ENCODE assay signal across 35 mouse cellular contexts in genomic region chr10:73953362-73953761, GRCm38 (mm10).
"Had no signal": no experiment of that assay in that cellular context is flagged by ENCODE, and none has a peak within 500 bp of the region (broad histone marks: within the 10 kb centered on the region; RNA-seq: fewer than 3 reads in every experiment).

No protein-coding gene starts in this region.

- H3K4me2 ChIP-seq: heart, embryonic 11.5 days; heart, embryonic 12.5 days; heart, embryonic 13.5 days; heart, embryonic 15.5 days; hindbrain, embryonic 12.5 days; hindbrain, embryonic 13.5 days; hindbrain, embryonic 14.5 days; hindbrain, embryonic 15.5 days; intestine, embryonic 15.5 days; kidney, embryonic 15.5 days had no signal

- H3K4me1 ChIP-seq: heart, embryonic 10.5 days; heart, embryonic 12.5 days; heart, embryonic 13.5 days; heart, embryonic 15.5 days; hindbrain, embryonic 10.5 days; hindbrain, embryonic 12.5 days; hindbrain, embryonic 13.5 days; hindbrain, embryonic 15.5 days; intestine, embryonic 15.5 days; kidney, embryonic 15.5 days had no signal

- H3K36me3 ChIP-seq: heart, embryonic 10.5 days; heart, embryonic 12.5 days; heart, embryonic 13.5 days; heart, embryonic 15.5 days; hindbrain, embryonic 10.5 days; hindbrain, embryonic 12.5 days; hindbrain, embryonic 13.5 days; hindbrain, embryonic 15.5 days; intestine, embryonic 15.5 days; kidney, embryonic 15.5 days had no signal

- ATAC-seq: hindbrain, embryonic 16.5 days; hindbrain, postnatal 0 days; inflammation-experienced regulatory T-cells, adult 6 months; intestine, embryonic 15.5 days; intestine, embryonic 16.5 days; intestine, postnatal 0 days had no signal

- H3K9me3 ChIP-seq: heart, embryonic 10.5 days; heart, embryonic 12.5 days; heart, embryonic 13.5 days; heart, embryonic 15.5 days; hindbrain, embryonic 10.5 days; hindbrain, embryonic 12.5 days; hindbrain, embryonic 13.5 days; hindbrain, embryonic 15.5 days; intestine, embryonic 15.5 days; kidney, embryonic 15.5 days had no signal

- DNase-seq: heart, postnatal 10 days; heart, postnatal 14 days; heart, postnatal 36 days; heart, postnatal 4 days; kidney, adult 11 months; kidney, adult 18-20 months; kidney, adult 2 months; kidney, adult 8-10 months; kidney, adult 9 months; kidney, postnatal 10 days; kidney, postnatal 14 days; kidney, postnatal 25 days; kidney, postnatal 36 days; kidney, postnatal 4 days; layer of hippocampus, adult 9-11 months; layer of hippocampus, postnatal 36 days had no signal

- H3K27me3 ChIP-seq: heart, embryonic 12.5 days; heart, embryonic 13.5 days; heart, embryonic 15.5 days; hindbrain, embryonic 12.5 days; hindbrain, embryonic 13.5 days; hindbrain, embryonic 15.5 days; intestine, embryonic 15.5 days; kidney, embryonic 15.5 days had no signal

- H3K27ac ChIP-seq: heart, embryonic 10.5 days; heart, embryonic 13.5 days; heart, embryonic 15.5 days; hindbrain, embryonic 10.5 days; hindbrain, embryonic 12.5 days; hindbrain, embryonic 13.5 days; hindbrain, embryonic 14.5 days; hindbrain, embryonic 15.5 days; hindbrain, postnatal 0 days; intestine, embryonic 15.5 days; kidney, embryonic 15.5 days; kidney, postnatal 0 days; layer of hippocampus, adult 2 months had no signal

- H3K9ac ChIP-seq: heart, embryonic 12.5 days; heart, embryonic 13.5 days; heart, embryonic 15.5 days; hindbrain, embryonic 12.5 days; hindbrain, embryonic 13.5 days; hindbrain, embryonic 14.5 days; hindbrain, embryonic 15.5 days; intestine, embryonic 15.5 days; kidney, embryonic 15.5 days had no signal

- H3K4me3 ChIP-seq: heart, embryonic 10.5 days; heart, embryonic 12.5 days; heart, embryonic 13.5 days; heart, embryonic 15.5 days; hindbrain, embryonic 10.5 days; hindbrain, embryonic 12.5 days; hindbrain, embryonic 13.5 days; hindbrain, embryonic 15.5 days; intestine, embryonic 15.5 days; kidney, embryonic 15.5 days; layer of hippocampus, adult 2 months had no signal
